Mouse (Mus musculus) cerebellum, postnatal 4 days (tissue): ENCODE results near the gene Arr3.

ENCODE experiments used
- DNase-seq, 2 experiments: peaks; one replicate each; pipeline ENCODE4 v3.0.0; 2022; ENCODE audit warnings: low spot score in 2 of 2, mixed read lengths in 1 of 2

Gene Arr3

DNA sequence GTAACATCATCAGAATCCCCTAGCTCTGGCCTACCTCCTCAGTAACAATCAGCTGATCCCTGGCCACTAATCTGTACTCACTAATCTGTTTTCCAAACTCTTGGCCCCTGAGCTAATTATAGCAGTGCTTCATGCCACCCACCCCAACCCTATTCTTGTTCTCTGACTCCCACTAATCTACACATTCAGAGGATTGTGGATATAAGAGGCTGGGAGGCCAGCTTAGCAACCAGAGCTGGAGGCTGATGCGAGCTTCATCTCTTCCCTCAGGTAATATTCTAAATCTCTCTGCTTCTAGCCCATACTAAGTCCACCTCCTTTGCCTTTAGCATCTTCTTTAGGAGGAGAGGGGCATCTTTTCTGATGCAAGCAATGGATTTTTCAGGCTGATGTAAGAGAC lies at the start of gene Arr3:
Arr3 (plus strand) TSS at position 184 of the 400 bp plus-strand sequence.
- no peak for DNase-seq

DNA sequence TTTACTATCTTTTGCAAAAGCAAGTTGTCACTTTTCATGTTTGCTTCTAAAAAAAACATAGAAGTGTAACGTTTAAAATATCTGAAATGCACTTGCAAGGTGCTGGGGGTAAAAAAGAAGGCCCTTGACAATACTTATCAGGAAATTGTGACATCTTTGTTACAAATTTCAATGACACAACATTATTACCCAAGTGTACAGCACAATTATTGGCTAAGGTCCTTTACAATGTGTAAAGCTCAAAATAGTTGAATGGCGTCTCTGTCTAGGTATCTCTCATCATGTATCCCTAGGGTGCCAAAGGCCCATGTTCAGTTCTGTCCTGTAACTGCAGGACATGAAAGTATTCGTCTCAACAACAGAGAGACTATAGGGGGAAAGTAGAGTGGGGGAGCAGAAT lies 49.3 kb upstream of the Arr3 start:
- DNase-seq = no peak

DNA sequence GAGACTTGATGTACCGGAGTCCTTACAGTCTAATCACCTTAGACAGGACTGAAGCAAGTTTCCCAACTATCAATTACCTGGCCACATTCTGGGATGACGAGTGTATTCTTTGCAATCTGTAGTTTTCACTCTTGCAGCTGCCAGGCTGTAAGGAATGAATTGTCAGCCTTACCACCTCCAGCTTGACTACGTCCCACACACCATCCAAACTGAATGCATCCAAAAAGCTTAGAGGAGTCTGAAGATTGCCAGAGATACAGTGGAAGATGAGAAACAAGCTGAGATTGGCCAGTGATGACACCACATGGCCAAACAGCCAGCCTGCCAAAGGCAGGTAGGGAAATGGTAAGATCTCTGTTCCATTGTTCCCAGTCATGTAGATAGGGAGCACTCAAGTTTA lies 39.6 kb upstream of the Arr3 start:
- DNase-seq = no peak

DNA sequence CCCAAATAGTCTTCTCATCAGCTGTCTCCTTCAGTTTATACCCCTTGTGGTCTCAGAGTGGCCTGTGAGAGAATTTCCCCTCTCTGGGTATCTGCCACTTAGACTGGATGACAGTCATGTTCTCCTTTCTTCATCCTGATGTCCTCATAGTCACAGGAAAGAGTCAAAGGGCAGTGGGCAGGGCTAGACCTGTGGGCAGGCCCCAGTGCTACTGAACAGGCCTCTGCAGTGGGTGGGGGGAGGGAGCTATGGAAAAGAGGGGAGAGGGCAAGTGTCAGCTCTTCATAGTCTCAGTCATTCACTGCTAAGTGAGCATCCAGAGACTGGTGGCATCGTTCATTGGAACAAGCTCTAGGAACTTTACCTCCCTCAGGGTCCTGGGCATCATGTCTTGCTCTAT lies 33.3 kb upstream of the Arr3 start, which contains the start of gene Awat1:
Awat1 (plus strand) TSS at position 301 of the 400 bp plus-strand sequence.
- no peak for DNase-seq

DNA sequence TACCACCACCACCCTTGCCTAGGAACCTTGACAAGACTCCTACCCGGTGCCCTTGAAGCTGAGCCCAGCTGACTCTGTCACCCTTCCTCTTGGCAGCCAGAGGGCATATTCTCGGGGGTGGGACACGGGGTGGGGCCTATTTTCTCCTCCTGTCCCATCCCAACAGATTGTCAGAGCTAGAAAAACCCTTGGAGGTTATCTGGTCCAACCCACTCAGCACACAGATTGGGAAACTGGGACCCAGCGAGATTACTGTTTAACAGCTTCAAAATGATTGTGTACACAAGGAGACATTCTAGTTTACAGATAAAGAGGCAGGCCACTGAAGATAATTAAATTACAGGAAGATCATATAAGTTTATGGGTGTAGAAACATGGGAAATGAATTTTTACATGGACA lies 10.5 kb upstream of the Arr3 start, which contains the start of gene P2ry4:
P2ry4 (minus strand) TSS at position 79 of the 400 bp plus-strand sequence.
- no peak for DNase-seq

DNA sequence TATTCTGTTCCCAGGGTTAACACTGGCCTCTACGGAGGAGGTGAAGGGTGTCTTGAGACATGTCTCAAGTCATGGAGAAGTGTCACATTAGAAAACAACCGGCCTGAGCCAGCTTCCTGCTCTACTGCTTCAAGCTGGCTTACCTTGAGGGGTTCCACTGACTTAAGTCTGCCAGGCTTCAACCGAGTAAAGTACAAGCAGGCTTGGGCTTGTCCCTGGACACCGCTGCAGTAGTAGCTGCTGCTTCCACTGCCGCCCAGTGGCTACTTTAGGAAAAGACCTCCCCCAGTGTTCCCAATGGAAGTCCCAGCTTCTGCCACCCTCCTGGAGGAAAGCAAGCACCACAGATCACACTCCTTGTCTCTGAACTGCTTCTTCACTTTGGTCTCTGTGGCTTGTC lies 7.9 kb upstream of the Arr3 start:
- peak in 1 of 2 experiments; percentile 12 for DNase-seq

DNA sequence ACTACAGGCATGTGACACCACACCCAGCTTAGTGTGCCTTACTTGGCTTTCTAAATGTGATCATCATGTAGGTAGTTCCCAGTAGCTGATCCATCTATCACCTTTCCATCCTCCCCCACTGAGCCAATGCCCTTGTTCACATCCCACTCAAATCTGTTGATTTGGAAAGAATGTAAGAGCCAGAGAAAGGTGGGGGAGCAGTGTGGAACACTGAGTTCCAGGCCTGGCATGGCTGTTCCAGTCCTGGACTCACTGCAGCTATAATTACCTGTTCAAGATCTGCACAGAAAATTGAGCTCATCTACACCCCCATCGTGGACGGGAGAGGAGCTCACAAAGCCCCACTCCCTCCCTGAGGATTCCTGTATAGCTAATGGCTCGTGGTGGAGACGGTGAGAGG lies 5.5 kb upstream of the Arr3 start:
- no peak for DNase-seq

DNA sequence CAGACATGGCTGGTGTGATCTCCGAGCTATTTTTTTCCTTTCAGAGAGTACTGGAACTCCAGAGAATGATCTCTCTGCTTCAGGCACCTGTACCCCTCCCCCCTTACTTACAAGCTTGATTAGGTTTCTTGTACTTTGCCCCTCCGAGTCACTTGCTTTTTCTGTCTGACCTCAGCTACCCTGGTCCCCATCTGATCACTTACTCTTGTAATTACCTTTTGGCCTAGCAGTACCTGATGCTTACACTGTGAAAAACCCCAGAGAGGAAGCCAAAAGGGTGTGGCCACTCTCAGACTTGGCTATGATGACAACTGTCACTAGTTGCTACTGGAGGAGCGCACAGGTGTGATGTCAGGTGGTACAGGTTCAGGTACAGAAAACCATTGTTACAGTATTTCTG lies 13.2 kb downstream of the Arr3 start:
- DNase-seq = no peak

DNA sequence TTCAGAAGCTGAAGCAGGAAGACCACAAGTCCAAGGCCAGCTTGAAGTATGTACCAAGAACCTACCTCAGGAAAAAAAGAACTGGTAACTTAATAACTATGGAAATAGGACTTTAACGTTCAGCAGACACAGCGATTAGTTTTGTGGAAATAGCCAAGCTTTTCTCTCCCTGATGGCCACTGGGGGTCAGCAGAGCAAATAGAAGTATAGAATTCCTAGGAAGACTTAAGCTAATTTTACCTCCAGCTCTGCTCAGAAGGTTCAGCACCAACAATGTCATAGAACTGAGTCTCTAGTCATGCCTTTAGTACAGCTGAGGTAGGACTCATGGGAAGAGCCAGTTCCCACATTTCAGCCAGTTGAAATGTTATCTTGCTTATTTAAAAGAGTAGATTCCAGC lies 16.1 kb downstream of the Arr3 start:
- DNase-seq = no peak

DNA sequence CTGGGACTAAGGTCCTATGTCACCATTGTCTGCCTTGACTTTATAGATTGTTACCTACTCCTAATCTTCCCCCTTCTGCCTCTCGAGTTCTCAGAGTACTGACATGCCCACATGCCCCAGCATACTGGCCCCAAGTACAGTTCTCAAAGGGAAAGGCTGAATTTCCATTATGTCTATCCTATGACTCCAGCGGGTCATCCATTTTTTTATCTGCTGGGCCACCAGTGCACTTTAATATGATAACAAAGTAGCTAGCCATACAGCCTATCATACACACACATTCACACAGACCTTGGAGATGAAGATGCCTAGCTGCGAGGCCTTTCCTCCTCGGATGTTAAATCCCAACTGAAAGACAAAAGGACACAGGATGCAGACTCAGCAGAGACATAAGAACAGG lies 18.9 kb downstream of the Arr3 start:
- DNase-seq = no peak

DNA sequence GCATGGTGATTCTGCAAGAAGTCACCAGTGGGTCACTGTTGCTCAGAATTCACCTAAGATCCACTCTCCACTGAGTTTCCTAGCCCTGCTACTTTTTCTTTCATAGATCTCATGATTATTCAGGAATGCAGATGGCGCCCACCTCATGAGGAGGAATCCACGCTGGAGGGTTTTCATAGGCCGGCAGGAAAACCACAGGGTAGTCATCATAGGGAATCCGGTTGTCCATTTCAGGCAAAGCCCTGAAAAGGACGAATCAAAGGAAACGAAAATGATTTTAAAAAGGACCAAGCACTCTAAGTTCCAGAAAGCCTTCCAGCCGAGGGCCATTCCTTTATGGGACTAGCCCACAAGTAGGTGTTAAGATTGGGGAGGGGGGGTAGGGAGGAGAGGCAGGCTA lies 19.8 kb downstream of the Arr3 start:
- DNase-seq = no peak

DNA sequence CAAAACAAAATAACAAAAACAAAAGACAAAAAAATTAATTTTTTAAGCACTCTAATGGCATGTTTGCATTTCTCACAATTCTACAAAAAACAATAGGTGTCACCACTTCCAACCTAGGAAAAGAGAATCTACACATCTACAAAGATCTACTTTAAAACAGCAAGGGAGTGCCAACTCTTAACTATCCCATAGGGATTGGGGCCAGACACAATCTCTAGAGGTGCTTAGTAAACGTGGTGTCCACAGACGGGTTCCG lies 20.2 kb downstream of the Arr3 start, which contains the start of gene Kif4:
Kif4 (plus strand) TSS at position 192 of the 256 bp plus-strand sequence.
- DNase-seq = no peak

DNA sequence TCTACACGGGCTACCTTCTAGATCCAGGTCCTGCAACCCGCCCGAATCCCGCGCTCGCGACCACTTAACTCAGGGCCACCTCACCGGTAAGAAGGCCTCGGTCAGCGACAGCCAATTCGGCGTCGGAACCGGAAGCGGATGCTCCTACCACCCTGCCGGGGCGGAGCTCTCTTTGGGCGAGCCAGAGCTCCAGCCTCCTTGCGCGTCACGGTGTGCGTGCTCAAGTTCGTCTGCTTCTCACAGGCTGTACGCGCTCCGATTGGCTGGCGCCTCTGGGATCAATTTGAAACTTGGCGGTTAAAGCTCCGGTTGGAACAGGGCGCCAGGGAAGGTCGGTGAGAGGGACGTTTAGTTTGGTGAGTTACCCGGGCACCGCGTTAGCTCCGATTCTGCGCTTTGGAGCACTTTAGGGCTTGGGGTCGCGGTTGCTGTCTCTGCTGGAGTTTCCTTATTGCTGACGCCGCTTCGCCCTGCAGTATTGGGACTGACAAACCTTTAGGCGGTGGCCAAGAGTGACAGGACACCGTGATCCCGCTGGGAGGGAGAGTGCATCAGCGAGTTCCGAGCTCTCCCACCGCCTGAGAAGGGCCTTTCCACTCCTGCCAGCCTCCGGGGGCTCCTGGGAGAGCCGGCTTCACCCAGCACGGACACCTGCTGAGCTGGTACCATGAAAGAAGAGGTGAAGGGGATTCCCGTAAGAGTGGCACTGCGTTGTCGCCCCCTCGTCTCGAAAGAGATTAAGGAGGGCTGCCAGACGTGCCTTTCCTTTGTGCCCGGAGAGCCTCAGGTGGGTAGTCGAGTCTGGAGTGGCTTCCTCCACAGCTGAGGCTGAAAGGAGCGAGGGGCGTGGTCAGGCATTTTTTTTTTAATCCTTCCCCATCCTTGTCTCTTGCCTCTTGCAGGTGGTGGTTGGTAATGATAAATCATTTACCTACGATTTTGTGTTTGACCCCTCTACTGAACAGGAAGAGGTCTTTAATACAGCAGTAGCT lies 20.8 kb downstream of the Arr3 start, which contains the start of gene Pdzd11:
Pdzd11 (minus strand) TSS at position 767 of the 992 bp plus-strand sequence.
- peak; percentile 58 to 79 for DNase-seq

DNA sequence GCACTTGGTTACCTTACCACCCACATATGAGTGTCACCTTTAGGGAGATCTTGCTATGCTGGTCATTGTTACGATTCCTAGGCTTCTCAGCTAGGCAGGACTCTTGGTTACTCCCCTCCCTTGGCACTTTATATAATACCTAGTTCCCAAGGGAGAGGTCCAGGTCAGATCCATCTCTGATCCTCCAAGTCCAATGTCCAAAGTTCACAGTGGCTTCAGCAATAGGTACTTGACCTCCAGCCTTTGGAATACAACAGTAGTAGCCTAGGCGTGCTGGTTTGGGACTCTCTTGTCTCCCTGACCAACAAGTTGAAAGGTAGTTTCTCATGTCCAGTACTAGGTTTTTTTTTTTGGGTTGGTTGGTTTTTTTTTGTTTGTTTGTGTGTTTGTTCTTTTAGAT lies 23.8 kb downstream of the Arr3 start:
- no peak for DNase-seq

DNA sequence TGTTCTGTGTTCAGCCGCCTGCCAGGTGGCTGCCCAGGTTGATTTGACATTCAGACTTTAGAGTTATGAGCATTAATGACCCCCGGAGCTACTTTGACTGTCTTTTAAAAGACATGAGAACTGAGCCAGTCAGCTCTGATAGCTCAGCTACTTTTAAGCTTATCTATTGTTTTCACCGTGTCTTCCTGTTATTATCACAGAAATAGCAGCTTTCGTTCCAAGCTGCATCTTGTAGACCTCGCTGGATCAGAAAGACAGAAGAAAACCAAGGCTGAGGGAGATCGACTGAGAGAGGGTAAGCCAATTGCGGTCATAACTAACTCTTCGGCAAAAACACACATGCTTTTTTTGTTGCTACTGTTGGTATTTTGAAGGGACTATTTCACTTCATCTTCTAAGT lies 33.2 kb downstream of the Arr3 start:
- DNase-seq = no peak

DNA sequence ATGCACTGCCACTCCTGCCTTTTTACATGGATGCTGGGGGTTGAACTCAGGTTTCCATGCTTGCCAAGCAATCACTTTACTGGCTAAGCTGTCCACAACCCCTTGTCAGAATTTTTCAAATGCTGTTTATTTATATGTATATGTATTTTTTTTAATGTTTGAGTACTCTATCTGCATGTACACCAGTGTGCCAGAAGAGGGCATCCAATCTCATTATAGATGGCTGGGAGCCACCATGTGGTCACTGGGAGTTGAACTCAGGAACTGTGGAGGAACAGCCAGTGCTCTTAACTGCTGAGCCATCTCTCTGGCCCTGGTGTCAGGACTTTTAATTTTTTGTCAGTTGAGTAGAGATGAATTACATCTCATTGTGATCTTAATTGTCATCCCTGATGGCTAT lies 47.6 kb downstream of the Arr3 start:
- DNase-seq = no peak

DNA sequence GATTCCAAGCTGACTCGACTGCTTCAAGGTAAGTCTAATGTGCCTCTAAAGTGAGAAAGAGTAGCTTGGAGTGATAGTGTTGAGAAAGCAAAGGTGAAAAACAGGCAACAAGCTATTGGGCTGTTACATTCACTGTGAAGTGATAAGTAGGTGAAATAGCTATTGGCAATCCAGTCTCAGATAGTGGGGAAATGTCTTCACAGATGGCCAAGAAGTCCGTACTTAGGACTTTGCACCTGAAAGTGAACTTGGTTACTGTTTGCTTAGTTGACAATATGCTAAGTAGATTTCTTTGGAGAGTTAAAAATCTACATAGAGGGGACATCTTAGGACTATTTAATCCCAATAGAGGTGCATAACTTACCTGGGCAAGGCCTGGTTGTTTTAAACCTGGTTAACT lies 59.5 kb downstream of the Arr3 start:
- no peak for DNase-seq
